In the genomic region with DNA sequence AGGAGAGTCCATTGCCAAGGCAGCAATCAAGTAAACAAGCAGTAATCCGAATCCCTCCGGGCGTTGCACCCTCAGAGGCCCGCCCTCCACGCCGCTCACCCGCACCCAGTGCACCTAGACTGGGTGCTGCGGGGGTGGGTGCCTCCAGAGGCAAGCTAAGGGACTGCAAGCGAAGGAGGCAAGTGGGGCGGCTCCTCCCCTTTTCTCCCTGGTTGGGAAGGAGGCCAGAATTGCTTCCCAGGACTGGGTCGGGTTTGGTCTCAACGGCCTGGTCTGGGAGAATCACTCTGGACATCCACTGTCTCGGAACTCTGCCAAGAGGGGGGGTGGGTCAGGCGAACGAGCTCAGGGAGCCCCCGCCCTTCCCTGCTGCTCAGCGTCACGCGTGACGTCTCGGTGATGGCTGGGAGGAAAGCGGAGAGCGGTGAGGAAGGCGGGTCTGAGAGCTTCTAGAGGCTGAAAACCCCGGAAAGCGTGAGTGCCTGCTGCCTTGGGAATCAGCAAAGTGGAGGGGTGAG, we compare ENCODE assay signal across 8 mouse cellular contexts. TPM values are rescaled to one million over a fixed set of nuclear protein-coding genes. Genes with fewer than 3 reads are reported as not detected.
DNase-seq lines count a peak whose midpoint lies in the region; ATAC-seq and TF ChIP-seq lines count a peak whose summit lies in the region.

A gene (plus strand): TSS at position 87 of the 518 bp plus-strand sequence.

- ATAC-seq in kidney, embryonic 14.5 days (ENCODE audit: low FRiP score, low TSS enrichment), result peak; percentile 75
- peak; percentile 88 for ATAC-seq in limb, embryonic 14.5 days (ENCODE audit: low FRiP score, low read depth)
- peak; percentile 84 for ATAC-seq in midbrain, embryonic 16.5 days

- TF ChIP-seq POLR2A in bone marrow macrophage, adult 2 months (IDR thresholded peaks at IDR 0.05; ENCODE audit: borderline replicate concordance, low read depth, low read length), result no peak
- TF ChIP-seq POLR2A in embryonic fibroblast, embryonic 13.5 days (IDR thresholded peaks at IDR 0.05; ENCODE audit: low read depth, low read length), result peak; percentile 82
- TF ChIP-seq POLR2A in limb, embryonic 14.5 days (IDR thresholded peaks at IDR 0.05; ENCODE audit: borderline replicate concordance, extremely low read depth, insufficient read depth, insufficient read length), result 0 out of 2 replicates have a peak, but pooled peaks have one; percentile 18
- no peak for TF ChIP-seq POLR2A in spleen, adult 2 months (IDR thresholded peaks at IDR 0.05; ENCODE audit: low read depth, low read length)

- peak within 1 kb of the TSS; percentile 75 for H3K27ac ChIP-seq in bone marrow macrophage, adult 2 months (ENCODE audit: insufficient read depth, low read depth, low read length)
- H3K27ac ChIP-seq in embryonic fibroblast, embryonic 13.5 days (ENCODE audit: insufficient read depth, low read length), result peak within 1 kb of the TSS; percentile 98
- peak within 1 kb of the TSS; percentile 81 for H3K27ac ChIP-seq in kidney, embryonic 14.5 days (ENCODE audit: low read depth, low read length)
- H3K27ac ChIP-seq in limb, embryonic 14.5 days (replicated peaks; ENCODE audit: low read depth, low read length), result peak within 1 kb of the TSS; percentile 81
- peak within 1 kb of the TSS; percentile 92 for H3K27ac ChIP-seq in midbrain, embryonic 16.5 days (ENCODE audit: low read length)
- H3K27ac ChIP-seq in spleen, adult 2 months (ENCODE audit: insufficient read depth, low read length), result peak within 1 kb of the TSS; percentile 96

- H3K4me1 ChIP-seq in bone marrow macrophage, adult 2 months (ENCODE audit: control insufficient read depth, insufficient read depth, low read length), result peaks cover 19% of the 10 kb centered on the region
- peaks cover 9% of the 10 kb centered on the region; the same call in 1 of the 2 replicates for H3K4me1 ChIP-seq in embryonic fibroblast, embryonic 13.5 days (ENCODE audit: control insufficient read depth, insufficient read depth, low read length)
- peaks cover 27% of the 10 kb centered on the region for H3K4me1 ChIP-seq in kidney, embryonic 14.5 days (ENCODE audit: control insufficient read depth, insufficient read depth, low read length)
- H3K4me1 ChIP-seq in limb, embryonic 14.5 days (ENCODE audit: control insufficient read depth, insufficient read depth, low read length), result peaks cover 25% of the 10 kb centered on the region
- peaks cover 25% of the 10 kb centered on the region for H3K4me1 ChIP-seq in midbrain, embryonic 16.5 days (ENCODE audit: control insufficient read depth, insufficient read depth, low read length)
- peaks cover 15% of the 10 kb centered on the region for H3K4me1 ChIP-seq in spleen, adult 2 months (ENCODE audit: control insufficient read depth, insufficient read depth, insufficient read length)

- H3K9ac ChIP-seq in kidney, embryonic 14.5 days (ENCODE audit: low read depth, low read length), result peak within 1 kb of the TSS; percentile 60
- H3K9ac ChIP-seq in limb, embryonic 14.5 days (ENCODE audit: low read depth, low read length, severe bottlenecking), result peak within 1 kb of the TSS; percentile 59
- H3K9ac ChIP-seq in midbrain, embryonic 16.5 days (ENCODE audit: low read depth, low read length), result peak within 1 kb of the TSS; percentile 72

- peaks cover 8% of the 10 kb centered on the region; the same call in 1 of the 2 replicates for H3K36me3 ChIP-seq in kidney, embryonic 14.5 days (ENCODE audit: control insufficient read depth, insufficient read depth, low read length)
- peaks cover 14% of the 10 kb centered on the region for H3K36me3 ChIP-seq in limb, embryonic 14.5 days (ENCODE audit: control insufficient read depth, insufficient read depth, low read length)
- H3K36me3 ChIP-seq in midbrain, embryonic 16.5 days (ENCODE audit: control insufficient read depth, insufficient read depth, low read length), result peaks cover 6% of the 10 kb centered on the region; the same call in 1 of the 2 replicates
- H3K36me3 ChIP-seq in spleen, adult 2 months (ENCODE audit: control insufficient read depth, insufficient read depth, low read length), result peaks cover 6% of the 10 kb centered on the region; the same call in 1 of the 2 replicates

- peak within 1 kb of the TSS; percentile 86 for H3K4me2 ChIP-seq in kidney, embryonic 14.5 days (replicated peaks; ENCODE audit: low read depth, low read length)
- peak within 1 kb of the TSS; percentile 87 for H3K4me2 ChIP-seq in limb, embryonic 14.5 days (replicated peaks; ENCODE audit: low read depth, low read length, severe bottlenecking)
- H3K4me2 ChIP-seq in midbrain, embryonic 16.5 days (ENCODE audit: low read length), result peak within 1 kb of the TSS; percentile 85

- H3K9me3 ChIP-seq in kidney, embryonic 14.5 days (ENCODE audit: control insufficient read depth, low read length), result no peaks in the 10 kb centered on the region
- H3K9me3 ChIP-seq in limb, embryonic 14.5 days (ENCODE audit: control insufficient read depth, low read length), result no peaks in the 10 kb centered on the region
- no peaks in the 10 kb centered on the region for H3K9me3 ChIP-seq in midbrain, embryonic 16.5 days (replicated peaks; ENCODE audit: control insufficient read depth, low read length, poor library complexity, severe bottlenecking)

- peaks cover 13% of the 10 kb centered on the region for H3K27me3 ChIP-seq in kidney, embryonic 14.5 days (ENCODE audit: control insufficient read depth, insufficient read depth, low read length)
- H3K27me3 ChIP-seq in limb, embryonic 14.5 days (ENCODE audit: control insufficient read depth, insufficient read depth, low read length), result peaks cover 20% of the 10 kb centered on the region
- peaks cover 5% of the 10 kb centered on the region; the same call in 1 of the 2 replicates for H3K27me3 ChIP-seq in midbrain, embryonic 16.5 days (ENCODE audit: control insufficient read depth, insufficient read depth, low read depth, low read length)
- no peaks in the 10 kb centered on the region; the same call in 1 of the 2 replicates for H3K27me3 ChIP-seq in spleen, adult 2 months (ENCODE audit: control insufficient read depth, insufficient read depth, low read length)

- under 1% methylated on average over 26 of the region's 26 CpGs for WGBS in kidney, embryonic 14.5 days
- 3% methylated on average over 26 of the region's 26 CpGs for WGBS in limb, embryonic 14.5 days
- WGBS in midbrain, embryonic 16.5 days, result 0% methylated on average over 26 of the region's 26 CpGs
- WGBS in spleen, adult 2 months, result under 1% methylated on average over 26 of the region's 26 CpGs

- peak within 1 kb of the TSS; percentile 67 for H3K4me3 ChIP-seq in bone marrow macrophage, adult 2 months (ENCODE audit: insufficient read depth, low read length)
- peak within 1 kb of the TSS; percentile 69 for H3K4me3 ChIP-seq in embryonic fibroblast, embryonic 13.5 days (ENCODE audit: insufficient read depth, low read length)
- peak within 1 kb of the TSS; percentile 46 for H3K4me3 ChIP-seq in kidney, embryonic 14.5 days (ENCODE audit: low read length)
- peak within 1 kb of the TSS; percentile 49 for H3K4me3 ChIP-seq in limb, embryonic 14.5 days (replicated peaks; ENCODE audit: low read length)
- peak within 1 kb of the TSS; percentile 59 for H3K4me3 ChIP-seq in midbrain, embryonic 16.5 days (ENCODE audit: low read depth, low read length)
- H3K4me3 ChIP-seq in spleen, adult 2 months (ENCODE audit: extremely low read depth, insufficient read depth, insufficient read length), result peak within 1 kb of the TSS; percentile 81

- TF ChIP-seq CTCF in bone marrow macrophage, adult 2 months (IDR thresholded peaks at IDR 0.05; ENCODE audit: low read depth, low read length), result no peak
- peak; percentile 21; the same call in 1 of the 2 replicates for TF ChIP-seq CTCF in embryonic fibroblast, embryonic 13.5 days (IDR thresholded peaks at IDR 0.05; ENCODE audit: borderline replicate concordance, insufficient read depth, low read length)
- TF ChIP-seq CTCF in spleen, adult 2 months (IDR thresholded peaks at IDR 0.05; ENCODE audit: extremely low read depth, insufficient read depth, insufficient read length, insufficient replicate concordance), result peak; percentile 63

- peak; percentile 92 for DNase-seq in A20 (ENCODE audit: low read depth, low spot score)
- DNase-seq in heart, adult 9 months (ENCODE audit: low spot score in 2 of 2), result peak; percentile 97
- peak; percentile 81 for DNase-seq in limb, embryonic 14.5 days (ENCODE audit: low spot score)
- DNase-seq in spleen, adult 2 months (ENCODE audit: low read depth in 1 of 2, low spot score in 2 of 2), result peak; percentile 74 to 80

RNA-seq across cellular contexts. Expression of the gene that starts here (rescaled TPM):
- polyA plus RNA-seq in bone marrow macrophage, adult 2 months (2012; ENCODE audit: insufficient read depth, insufficient read length, missing spikeins), result 45.1 and 45.7 TPM in 2 replicates
- polyA plus RNA-seq in embryonic fibroblast, embryonic 13.5 days (2011; ENCODE audit: insufficient read length, low read depth, missing spikeins), result 94.9 and 96.8 TPM in 2 replicates
- 11.0 and 18.3 TPM in 2 replicates for polyA plus RNA-seq in kidney, embryonic 14.5 days (2014; fragmentation: Nextera tagmentation; extraction: Ambion mirVana)
- polyA plus RNA-seq in limb, embryonic 14.5 days (2012; rRNA removed), result 44.9 and 48.0 TPM in 2 replicates
- polyA plus RNA-seq in limb, embryonic 14.5 days (2014; fragmentation: Nextera tagmentation; extraction: Ambion mirVana), result 30.5 and 32.5 TPM in 2 replicates
- polyA plus RNA-seq in midbrain, embryonic 16.5 days (2015; fragmentation: Nextera tagmentation; extraction: Ambion mirVana), result 95.9 and 101 TPM in 2 replicates
- polyA plus RNA-seq in spleen, adult 2 months (2012; rRNA removed), result 23.9 and 25.9 TPM in 2 replicates

Comparison
In these comparisons a context has a peak if more than half of its experiments do, and no peak if none do; other contexts are left out.
1. Peak in every context shown above with its lines: DNase-seq, ATAC-seq, H3K4me3 ChIP-seq and H3K27ac ChIP-seq.
2. POLR2A ChIP-seq: peak in embryonic fibroblast, embryonic 13.5 days (single experiment) and limb, embryonic 14.5 days (single experiment); none in bone marrow macrophage, adult 2 months (single experiment) and spleen, adult 2 months (single experiment).